Mouse (Mus musculus) intestine, embryonic 16.5 days (tissue): ENCODE data around the gene Ptprd. TPM values are rescaled to one million over a fixed set of nuclear protein-coding genes. Genes with fewer than 3 reads are reported as not detected.

Experiments used
- ATAC-seq: fragments of 200-750 bp; cut with Nextera tagmentation; 2 replicates; pipeline ENCODE4 v1.8.0; 2017; ENCODE audit warnings: moderate TSS enrichment, moderate library complexity
- H3K27ac ChIP-seq: fragments of 300-500 bp; sonication (generic); 2 replicates; pipeline ENCODE4 v1.5.1; 2014; ENCODE audit warnings: mild to moderate bottlenecking, low read length
- H3K27me3 ChIP-seq: fragments of 300-500 bp; sonication (generic); replicated peaks from 2 replicates; pipeline ENCODE4 v1.6.1; 2014; ENCODE audit warnings: low read length, control low read depth, mixed read lengths; ENCODE audit not compliant: control insufficient read depth, insufficient read depth
- H3K36me3 ChIP-seq: fragments of 300-500 bp; sonication (generic); 2 replicates; pipeline ENCODE4 v1.6.1; 2014; ENCODE audit warnings: low read length, control low read depth; ENCODE audit not compliant: control insufficient read depth, insufficient read depth
- H3K4me1 ChIP-seq: fragments of 300-500 bp; sonication (generic); 2 replicates; pipeline ENCODE4 v1.6.1; 2014; ENCODE audit warnings: low read length, control low read depth, mixed read lengths; ENCODE audit not compliant: control insufficient read depth, insufficient read depth
- H3K4me2 ChIP-seq: fragments of 300-500 bp; sonication (generic); 2 replicates; pipeline ENCODE4 v1.6.1; 2014; ENCODE audit warnings: low read depth, low read length, control low read depth
- H3K4me3 ChIP-seq: fragments of 300-500 bp; sonication (generic); 2 replicates; pipeline ENCODE4 v1.5.1; 2014; ENCODE audit warnings: mild to moderate bottlenecking, low read length
- H3K9ac ChIP-seq: fragments of 300-500 bp; sonication (generic); 2 replicates; pipeline ENCODE4 v1.6.1; 2014; ENCODE audit warnings: low read depth, low read length
- H3K9me3 ChIP-seq: fragments of 300-500 bp; sonication (generic); 2 replicates; pipeline ENCODE4 v1.6.1; 2016; ENCODE audit warnings: low read length, control low read depth; ENCODE audit not compliant: control insufficient read depth
- WGBS: fragments of 180-500 bp; shearing (Covaris S2); extraction: QIAGEN DNeasy Blood & Tissue Kit; methylation state at CpG from one replicate; pipeline ENCODE4 v1.1.7; 2014; 5-methylcytosine and 5-hydroxymethylcytosine counted together
- polyA plus RNA-seq: library from polyadenylated mRNA; unstranded; fragments of >200 nt; fragmentation: Nextera tagmentation; extraction: Ambion mirVana; gene quantifications from 2 replicates; pipeline ENCODE4 v1.2.1, GENCODE M21; 2015

The Ptprd gene
- polyA plus RNA-seq, 1 experiment from 2014 or later = 5.0 TPM

DNA sequence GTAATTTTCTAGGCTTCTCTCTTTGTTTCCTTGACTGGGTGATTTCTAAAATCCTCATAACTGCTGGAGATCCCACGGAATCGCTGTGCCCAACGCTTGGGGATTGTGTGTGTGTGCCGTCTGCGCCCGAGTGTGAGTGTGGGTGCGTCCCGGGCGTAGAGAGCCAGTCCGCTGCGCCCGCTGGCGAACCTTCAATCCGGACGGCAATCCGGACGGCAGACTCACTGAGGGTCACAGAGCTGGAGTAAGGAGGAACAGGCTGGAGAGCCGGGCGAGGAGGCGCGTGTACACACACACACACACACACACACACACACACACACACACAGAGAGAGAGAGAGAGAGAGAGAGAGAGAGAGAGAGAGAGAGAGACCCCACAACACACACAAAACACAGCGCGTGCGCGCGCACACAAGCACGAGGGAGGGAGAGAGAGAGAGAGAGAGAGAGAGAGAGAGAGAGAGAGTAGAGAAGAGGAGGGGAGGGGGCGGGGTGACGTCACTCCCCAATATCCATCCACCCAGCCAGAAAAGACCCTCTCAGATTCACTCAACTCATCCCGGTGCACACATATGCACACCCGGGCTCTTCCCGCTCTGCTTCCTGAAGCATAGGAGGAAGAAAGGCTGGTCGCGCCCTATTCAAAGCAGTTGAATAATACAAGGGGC, 1761.3 kb downstream of the Ptprd start:
- no peaks in the 10 kb centered on the region for H3K27me3 ChIP-seq
- H3K27ac ChIP-seq = peak overlapping the region; percentile 91
- peak; percentile 80 for ATAC-seq
- WGBS = 1% methylated on average over 34 of the region's 34 CpGs
- H3K4me1 ChIP-seq = no peaks in the 10 kb centered on the region; the same call in 1 of the 2 replicates
- no peaks in the 10 kb centered on the region for H3K9me3 ChIP-seq
- H3K9ac ChIP-seq = peak overlapping the region; percentile 97
- H3K4me3 ChIP-seq = peak overlapping the region; percentile 90
- peak overlapping the region; percentile 91 for H3K4me2 ChIP-seq
- H3K36me3 ChIP-seq = no peaks in the 10 kb centered on the region

DNA sequence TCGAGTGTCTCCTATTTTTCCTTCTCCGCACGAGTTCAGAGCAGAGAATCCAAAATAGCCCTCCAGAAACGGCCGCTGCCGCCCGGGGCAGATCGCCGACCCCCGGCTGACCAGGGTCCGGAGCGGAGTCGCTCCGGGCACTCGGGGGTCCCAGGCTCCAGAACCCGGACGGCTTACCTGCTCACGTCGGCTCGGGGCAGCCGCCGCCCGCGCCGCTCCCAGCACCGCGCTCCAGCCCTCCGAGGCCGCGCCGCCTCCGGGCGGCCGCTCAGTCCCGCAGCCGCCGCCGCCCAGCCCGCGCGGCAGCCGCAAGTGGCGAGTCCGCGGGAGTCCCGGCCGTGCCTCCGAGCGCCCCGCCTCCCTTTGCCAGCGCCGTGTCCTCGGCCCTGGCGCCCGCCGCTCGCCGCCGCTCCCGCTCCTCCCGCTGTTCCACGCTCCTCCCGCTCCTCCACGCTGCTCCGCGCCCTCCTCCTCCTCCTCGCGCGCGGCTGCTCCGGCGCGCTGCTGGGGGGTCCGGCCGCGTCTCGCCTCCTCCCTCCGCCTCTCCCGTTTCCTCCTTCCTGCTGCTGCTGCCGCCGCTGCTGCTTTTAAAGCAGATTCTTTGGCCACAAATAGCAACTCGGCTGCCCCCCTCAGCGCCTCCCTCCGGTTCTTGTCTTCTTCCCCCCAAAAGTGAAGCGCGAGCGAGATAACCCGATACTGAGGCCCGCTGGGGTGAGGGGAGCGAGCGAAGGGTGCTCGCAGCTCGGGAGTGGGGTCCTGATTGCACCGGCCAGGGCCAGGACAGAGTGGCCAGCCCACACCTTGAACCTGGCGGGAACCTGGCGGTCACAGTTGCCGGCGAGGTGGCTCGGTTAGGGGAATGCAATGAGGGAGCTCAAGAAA, 1762.1 kb downstream of the Ptprd start:
- H3K9ac ChIP-seq = peak overlapping the region; percentile 97

DNA sequence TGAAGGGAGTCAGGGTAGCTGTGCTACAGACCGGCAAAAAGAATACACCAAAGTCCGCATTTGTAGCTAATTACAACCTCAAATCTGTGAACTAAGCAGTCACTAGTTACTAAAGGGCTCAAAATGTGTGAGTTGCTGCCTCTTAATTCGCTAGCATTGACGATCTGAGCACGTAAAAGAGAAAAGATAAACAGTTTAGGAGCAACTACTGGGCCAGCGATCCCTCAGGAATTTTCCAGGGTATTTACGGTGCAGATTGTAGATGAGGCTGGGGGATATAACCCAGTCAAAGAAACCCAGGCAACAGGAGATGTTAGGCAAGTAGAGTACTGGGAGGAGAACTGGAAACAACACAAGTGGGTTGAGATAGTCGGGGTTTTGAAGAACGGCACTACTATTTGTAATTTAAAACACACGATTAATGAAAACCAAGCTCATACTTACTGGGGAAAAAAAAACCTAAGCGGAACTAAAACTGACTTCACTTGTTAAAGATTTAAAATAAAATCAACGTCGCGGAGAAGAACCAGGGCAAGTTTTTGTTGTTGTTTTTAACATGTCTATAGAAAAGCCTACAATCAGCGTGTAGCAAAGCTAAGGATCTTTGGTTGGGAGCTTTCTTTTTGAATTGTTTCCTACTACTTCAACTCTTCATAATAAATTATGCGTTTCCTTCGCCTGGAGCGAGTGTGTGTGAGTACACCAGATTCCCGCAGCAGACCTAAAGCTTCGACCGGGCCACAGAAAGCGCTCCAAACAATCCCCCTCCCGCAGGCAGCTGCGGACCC, 1762.9 kb downstream of the Ptprd start:
- H3K4me1 ChIP-seq = no peaks in the 10 kb centered on the region; the same call in 1 of the 2 replicates
- H3K36me3 ChIP-seq = no peaks in the 10 kb centered on the region
- peak; percentile 15; the same call in 1 of the 2 replicates for ATAC-seq
- WGBS = 1% methylated on average over 24 of the region's 24 CpGs
- peak overlapping the region; percentile 97 for H3K9ac ChIP-seq
- H3K4me2 ChIP-seq = peak overlapping the region; percentile 91
- H3K27me3 ChIP-seq = no peaks in the 10 kb centered on the region
- H3K4me3 ChIP-seq = peak overlapping the region; percentile 90
- no peaks in the 10 kb centered on the region for H3K9me3 ChIP-seq
- peak overlapping the region; percentile 91 for H3K27ac ChIP-seq

More for the DNA sequence above, 1762.1 kb downstream of the Ptprd start:
- H3K36me3 ChIP-seq = no peaks in the 10 kb centered on the region
- peak overlapping the region; percentile 91 for H3K4me2 ChIP-seq
- H3K9me3 ChIP-seq = no peaks in the 10 kb centered on the region
- peak; percentile 87 for ATAC-seq
- peak overlapping the region; percentile 91 for H3K27ac ChIP-seq
- H3K4me1 ChIP-seq = no peaks in the 10 kb centered on the region; the same call in 1 of the 2 replicates
- WGBS = under 1% methylated on average over 96 of the region's 99 CpGs
- peak overlapping the region; percentile 90 for H3K4me3 ChIP-seq
- H3K27me3 ChIP-seq = no peaks in the 10 kb centered on the region

DNA sequence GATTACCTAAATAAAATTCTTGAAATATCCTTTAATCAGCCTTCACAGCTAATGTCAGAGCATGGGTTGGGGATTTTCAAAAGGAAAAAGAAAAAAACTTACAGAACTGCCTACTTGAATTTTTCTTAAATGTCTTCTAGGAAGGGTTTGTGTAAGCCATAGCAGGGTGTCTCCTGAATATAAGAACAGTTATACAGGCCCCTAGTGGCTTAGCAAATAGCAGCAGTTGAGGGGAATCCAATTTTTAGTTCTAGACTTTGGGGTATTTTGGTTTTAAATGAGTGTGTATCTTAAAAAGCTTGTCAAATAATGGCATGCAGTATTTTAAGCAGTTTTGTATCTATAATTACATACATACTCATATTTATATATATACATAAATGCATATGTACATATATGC, 1764.4 kb downstream of the Ptprd start:
- H3K4me1 ChIP-seq = no peaks in the 10 kb centered on the region; the same call in 1 of the 2 replicates
- H3K9ac ChIP-seq = no peak overlapping the region
- H3K27ac ChIP-seq = no peak overlapping the region
- H3K9me3 ChIP-seq = no peaks in the 10 kb centered on the region
- ATAC-seq = no peak
- H3K4me2 ChIP-seq = no peak overlapping the region
- no peak overlapping the region for H3K4me3 ChIP-seq
- H3K27me3 ChIP-seq = no peaks in the 10 kb centered on the region
- no peaks in the 10 kb centered on the region for H3K36me3 ChIP-seq

DNA sequence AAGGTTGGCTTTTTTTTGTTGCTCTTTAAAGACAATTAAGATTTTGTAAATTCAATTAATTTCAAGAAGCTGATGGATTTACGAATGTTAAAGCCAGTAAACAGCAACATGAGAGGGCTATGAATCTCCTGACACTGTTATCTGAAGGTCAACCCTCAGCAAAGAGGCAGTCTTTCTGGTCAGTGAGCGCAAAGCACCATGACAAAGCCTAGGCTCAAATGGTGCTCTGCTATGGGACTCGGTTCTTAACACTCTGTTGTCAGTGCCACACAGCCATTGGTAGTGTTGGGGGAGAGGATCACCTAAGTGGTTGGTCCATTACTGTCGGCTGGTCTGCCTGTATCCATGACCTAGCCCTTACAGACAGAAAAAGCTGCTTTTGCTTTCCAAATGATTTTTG, 1767.0 kb downstream of the Ptprd start:
- H3K4me3 ChIP-seq = no peak overlapping the region
- H3K9me3 ChIP-seq = no peaks in the 10 kb centered on the region
- no peak overlapping the region for H3K9ac ChIP-seq
- H3K27ac ChIP-seq = no peak overlapping the region
- no peaks in the 10 kb centered on the region for H3K27me3 ChIP-seq
- H3K36me3 ChIP-seq = no peaks in the 10 kb centered on the region
- no peak overlapping the region for H3K4me2 ChIP-seq
- WGBS = 83% methylated on average over 4 of the region's 4 CpGs
- H3K4me1 ChIP-seq = no peaks in the 10 kb centered on the region; the same call in 1 of the 2 replicates
- no peak for ATAC-seq

DNA sequence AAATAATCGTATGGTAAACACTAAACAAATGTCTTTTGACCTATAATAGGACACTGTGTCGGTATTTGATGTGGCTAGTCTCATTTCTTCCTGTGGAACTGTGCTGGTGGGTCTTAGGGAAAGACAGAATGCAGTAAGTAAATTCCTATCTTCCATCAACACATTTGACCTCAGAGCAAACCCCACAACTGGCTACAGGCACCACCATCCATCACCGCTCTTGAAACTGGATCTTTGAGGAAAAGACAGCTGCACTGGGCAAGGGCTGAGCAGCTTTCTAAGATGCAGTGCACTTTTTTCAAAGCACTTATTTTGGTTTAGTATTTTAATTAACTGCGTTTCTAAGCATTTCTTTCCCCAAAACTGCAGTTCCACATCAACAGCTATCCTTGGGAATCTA, 1768.2 kb downstream of the Ptprd start:
- no peak for ATAC-seq
- H3K27me3 ChIP-seq = no peaks in the 10 kb centered on the region
- H3K9ac ChIP-seq = no peak overlapping the region
- WGBS = 67% methylated on average over 4 of the region's 4 CpGs
- H3K4me3 ChIP-seq = no peak overlapping the region
- H3K4me1 ChIP-seq = peaks cover 2% of the 10 kb centered on the region; the same call in 1 of the 2 replicates
- no peak overlapping the region for H3K27ac ChIP-seq
- H3K4me2 ChIP-seq = no peak overlapping the region
- no peaks in the 10 kb centered on the region for H3K36me3 ChIP-seq
- H3K9me3 ChIP-seq = no peaks in the 10 kb centered on the region

DNA sequence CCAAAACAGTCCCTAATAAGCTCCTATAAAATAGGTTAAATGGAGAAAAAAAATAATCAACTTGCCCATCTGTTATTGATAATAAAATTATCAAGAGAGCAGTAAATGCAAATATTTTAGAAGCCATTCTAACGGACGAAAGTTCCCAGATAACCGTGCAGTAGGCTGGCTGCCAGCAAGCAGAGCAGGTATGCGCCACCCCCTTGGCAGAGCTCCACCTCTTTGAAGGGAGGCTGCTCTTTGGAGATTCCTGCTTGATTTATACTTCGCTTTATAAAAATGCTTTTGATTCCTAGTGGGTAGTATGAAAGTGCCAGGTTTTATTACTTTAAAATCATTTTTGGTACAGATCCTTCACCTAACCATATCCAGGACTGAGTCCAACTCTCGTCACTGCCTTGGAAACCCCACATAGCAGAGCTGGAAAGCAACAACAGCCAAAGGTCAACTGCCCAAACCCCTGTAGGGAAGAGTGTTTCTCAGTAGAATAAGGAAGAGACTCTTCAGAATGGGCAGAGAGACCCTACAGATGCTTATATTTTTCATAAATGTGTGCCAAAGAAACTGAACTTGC, 1770.9 kb downstream of the Ptprd start:
- ATAC-seq = peak; percentile 63; the same call in 1 of the 2 replicates

DNA sequence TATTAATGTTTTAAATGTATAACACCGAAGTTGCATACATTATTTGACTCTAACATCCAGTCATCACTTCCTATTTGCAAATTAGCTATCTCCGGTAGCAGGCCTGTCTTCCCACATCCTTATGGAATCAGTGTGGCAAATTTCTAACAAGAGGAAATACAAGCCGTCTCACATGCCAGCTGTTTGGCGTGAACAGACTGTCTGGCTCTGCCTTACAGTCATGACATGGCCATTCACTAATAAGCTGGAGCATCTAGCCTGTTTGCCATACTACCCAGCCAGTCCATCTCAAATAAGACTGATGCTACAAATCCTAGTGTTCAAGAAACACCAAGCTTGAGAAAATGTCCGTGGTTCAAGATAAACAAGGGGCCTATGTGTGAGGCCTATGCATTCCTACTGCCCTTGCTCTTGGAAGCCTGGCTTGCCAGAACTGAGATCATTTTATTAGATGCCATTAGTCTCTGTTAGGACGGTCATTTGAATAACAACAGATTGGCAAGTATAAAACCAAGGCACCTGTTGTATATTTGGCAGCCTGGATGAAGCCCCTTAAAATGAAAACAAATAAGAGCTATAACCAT, 1773.2 kb downstream of the Ptprd start:
- no peak overlapping the region for H3K9ac ChIP-seq
- 68% methylated on average over 6 of the region's 6 CpGs for WGBS
- H3K36me3 ChIP-seq = no peaks in the 10 kb centered on the region
- H3K27me3 ChIP-seq = no peaks in the 10 kb centered on the region
- no peak for ATAC-seq
- H3K4me3 ChIP-seq = no peak overlapping the region
- no peaks in the 10 kb centered on the region for H3K9me3 ChIP-seq
- no peak overlapping the region for H3K4me2 ChIP-seq
- no peak overlapping the region for H3K27ac ChIP-seq
- 0 out of 2 replicates have a peak, but pooled peaks cover 2% of the 10 kb centered on the region for H3K4me1 ChIP-seq

More for the DNA sequence above, 1770.9 kb downstream of the Ptprd start:
- Histone ChIP-seq H3K27ac (no peak overlapping the region), H3K9ac (no peak overlapping the region), H3K27me3 (no peaks in the 10 kb centered on the region), H3K4me3 (no peak overlapping the region), H3K4me1 (0 out of 2 replicates have a peak, but pooled peaks cover 2% of the 10 kb centered on the region), H3K9me3 (no peaks in the 10 kb centered on the region), H3K36me3 (no peaks in the 10 kb centered on the region), H3K4me2 (no peak overlapping the region)
- 36% methylated on average over 6 of the region's 6 CpGs for WGBS
